Mouse (Mus musculus) C2C12 (cell line): ENCODE results near the gene Abhd2. TPM values are rescaled to one million over a fixed set of nuclear protein-coding genes. Genes with fewer than 3 reads are reported as not detected.

Source experiments
- H3K27me3 ChIP-seq: one replicate; pipeline ENCODE4 v1.6.1; 2011; ENCODE audit not compliant: control insufficient read depth, insufficient read depth, insufficient read length
- H3K36me3 ChIP-seq: one replicate; pipeline ENCODE4 v1.6.1; 2011; ENCODE audit not compliant: control insufficient read depth, insufficient read depth
- H3K4me3 ChIP-seq: one replicate; pipeline ENCODE4 v1.5.1; 2011; ENCODE audit warnings: mild to moderate bottlenecking, control low read depth; ENCODE audit not compliant: poor library complexity, insufficient read depth, severe bottlenecking
- H3K79me2 ChIP-seq: one replicate; pipeline ENCODE4 v1.6.1; 2011; ENCODE audit not compliant: control insufficient read depth, insufficient read depth
- H3K79me3 ChIP-seq: one replicate; pipeline ENCODE4 v1.6.1; 2011; ENCODE audit warnings: low read depth, control low read depth
- H3ac ChIP-seq: one replicate; pipeline ENCODE3; 2011; ENCODE audit warnings: low read depth; ENCODE audit not compliant: control insufficient read depth, insufficient read length
- CEBPB ChIP-seq: IDR thresholded peaks from one replicate; pipeline ENCODE4 v1.6.1; 2011; ENCODE audit warnings: low read depth, mild to moderate bottlenecking, control low read depth, moderate library complexity
- CTCF ChIP-seq: IDR thresholded peaks from one replicate; pipeline ENCODE4 v1.5.1; 2011; ENCODE audit not compliant: control insufficient read depth, insufficient read depth, insufficient read length
- FOSL1 ChIP-seq: IDR thresholded peaks from one replicate; pipeline ENCODE4 v1.8.0; 2011; ENCODE audit warnings: mild to moderate bottlenecking, low read length; ENCODE audit not compliant: poor library complexity, insufficient read depth, severe bottlenecking
- MAX ChIP-seq: IDR thresholded peaks from one replicate; pipeline ENCODE4 v1.6.1; 2011; ENCODE audit warnings: mild to moderate bottlenecking, control low read depth
- MYOD1 ChIP-seq: IDR thresholded peaks from one replicate; pipeline ENCODE4 v1.6.1; 2011; ENCODE audit warnings: low read depth; ENCODE audit not compliant: control insufficient read depth, insufficient read length
- MYOG ChIP-seq: IDR thresholded peaks from one replicate; pipeline ENCODE4 v1.6.1; 2011; ENCODE audit not compliant: control insufficient read depth, insufficient read length; ENCODE audit errors: extremely low read depth
- USF1 ChIP-seq: IDR thresholded peaks from one replicate; pipeline ENCODE4 v1.6.1; 2011; ENCODE audit warnings: low read depth, mild to moderate bottlenecking, control low read depth, moderate library complexity
- polyA plus RNA-seq: library from polyadenylated mRNA; unstranded; fragments of >200 nt; fragmentation: generic; extraction: Trizol; gene quantifications from one replicate; pipeline ENCODE4 v1.2.1, GENCODE M21; 2012; ENCODE audit warnings: missing spikeins

Gene Abhd2
- polyA plus RNA-seq, 1 experiment: 28.3 TPM

- Histone ChIP-seq H3K79me3 (peaks cover 9% of the 10 kb centered on the region), H3ac (no peak overlapping the region), H3K79me2 (peaks cover 19% of the 10 kb centered on the region), H3K27me3 (no peaks in the 10 kb centered on the region), H3K4me3 (no peak overlapping the region), H3K36me3 (peaks cover 20% of the 10 kb centered on the region)
- TF ChIP-seq CEBPB (peak; percentile 16), CTCF (no peak), FOSL1 (peak; percentile 73), MYOD1 (peak; percentile 98)
Measured at GRCm38 (mm10) chr7:79336362-79336910, 63.4 kb downstream of the Abhd2 start.

- Histone ChIP-seq H3K4me3 (no peak overlapping the region), H3K79me3 (peaks cover 6% of the 10 kb centered on the region), H3K27me3 (no peaks in the 10 kb centered on the region), H3ac (no peak overlapping the region), H3K79me2 (peaks cover 28% of the 10 kb centered on the region), H3K36me3 (peaks cover 46% of the 10 kb centered on the region)
- TF ChIP-seq CTCF (peak; percentile 11), MYOD1 (no peak)
Measured at GRCm38 (mm10) chr7:79345902-79346301, 72.9 kb downstream of the Abhd2 start.

GRCm38 (mm10) chr7:79346555-79347075, 73.6 kb downstream of the Abhd2 start:
- H3K27me3 ChIP-seq: no peaks in the 10 kb centered on the region
- H3ac ChIP-seq: no peak overlapping the region
- peaks cover 28% of the 10 kb centered on the region for H3K79me2 ChIP-seq
- TF ChIP-seq CTCF (no peak), CEBPB (no peak), MYOG (no peak), MYOD1 (no peak), FOSL1 (no peak), MAX (no peak), USF1 (no peak)
- peaks cover 48% of the 10 kb centered on the region for H3K36me3 ChIP-seq
- no peak overlapping the region for H3K4me3 ChIP-seq
- H3K79me3 ChIP-seq: peaks cover 6% of the 10 kb centered on the region

GRCm38 (mm10) chr7:79347108-79347813, 74.3 kb downstream of the Abhd2 start:
- H3K36me3 ChIP-seq: peaks cover 54% of the 10 kb centered on the region
- peaks cover 28% of the 10 kb centered on the region for H3K79me2 ChIP-seq
- no peak overlapping the region for H3ac ChIP-seq
- H3K4me3 ChIP-seq: no peak overlapping the region
- TF ChIP-seq CEBPB (no peak), CTCF (no peak), MAX (no peak), MYOG (no peak), FOSL1 (no peak), MYOD1 (no peak), USF1 (no peak)
- H3K79me3 ChIP-seq: peaks cover 6% of the 10 kb centered on the region
- no peaks in the 10 kb centered on the region for H3K27me3 ChIP-seq

GRCm38 (mm10) chr7:79348816-79349215, 75.8 kb downstream of the Abhd2 start:
- Histone ChIP-seq H3ac (no peak overlapping the region), H3K79me2 (peaks cover 15% of the 10 kb centered on the region), H3K4me3 (no peak overlapping the region), H3K36me3 (peaks cover 60% of the 10 kb centered on the region), H3K79me3 (peaks cover 3% of the 10 kb centered on the region), H3K27me3 (no peaks in the 10 kb centered on the region)
- TF ChIP-seq FOSL1 (no peak), CTCF (no peak), MAX (no peak), MYOG (no peak), CEBPB (no peak), MYOD1 (no peak), USF1 (no peak)

GRCm38 (mm10) chr7:79349738-79350386, 76.9 kb downstream of the Abhd2 start:
- H3K36me3 ChIP-seq: peaks cover 59% of the 10 kb centered on the region

More at GRCm38 (mm10) chr7:79349738-79350386, 76.9 kb downstream of the Abhd2 start:
- Histone ChIP-seq H3K79me2 (peaks cover 5% of the 10 kb centered on the region), H3K79me3 (peaks cover 2% of the 10 kb centered on the region), H3K4me3 (no peak overlapping the region), H3ac (no peak overlapping the region), H3K27me3 (no peaks in the 10 kb centered on the region)
- TF ChIP-seq CTCF: peak; percentile 11
- TF ChIP-seq MYOG: no peak
